ENCODE assay signal across 8 mouse cellular contexts in the genomic region with DNA sequence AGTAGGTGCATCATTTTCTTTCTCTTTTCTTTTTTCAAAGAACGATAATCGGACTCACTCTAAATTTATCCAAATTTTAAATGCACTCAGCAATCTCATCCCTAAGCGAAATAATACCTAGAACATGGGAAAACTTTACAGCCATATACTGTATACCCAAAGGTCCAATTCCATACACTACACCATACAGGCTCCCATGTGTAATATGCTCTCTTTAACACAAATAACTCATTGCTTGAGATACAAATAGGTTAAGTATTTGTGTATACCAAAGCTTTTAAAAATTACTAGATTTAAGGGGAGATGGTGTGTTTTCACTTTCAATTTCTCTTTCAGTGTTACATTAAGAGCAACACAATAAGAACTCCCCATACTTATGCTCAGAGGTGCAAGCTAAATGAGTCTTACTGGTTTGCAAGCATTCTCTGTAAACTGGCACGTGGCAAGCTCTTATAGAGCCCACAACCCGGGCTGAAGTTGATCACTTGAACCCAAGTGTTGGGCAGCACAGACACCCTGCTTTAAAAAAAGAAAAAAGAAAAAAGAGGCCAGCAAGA. TPM values are rescaled to one million over a fixed set of nuclear protein-coding genes. Genes with fewer than 3 reads are reported as not detected.
DNase-seq lines count a peak whose midpoint lies in the region; ATAC-seq lines count a peak whose summit lies in the region.

No protein-coding gene starts in this region.

- WGBS in kidney, embryonic 14.5 days, result 51% methylated on average over 5 of the region's 5 CpGs
- 45% methylated on average over 5 of the region's 5 CpGs for WGBS in heart, embryonic 15.5 days
- WGBS in liver, embryonic 15.5 days (ENCODE audit: insufficient replicate concordance), result 29% methylated on average over 5 of the region's 5 CpGs

- H3K4me2 ChIP-seq in kidney, embryonic 14.5 days (replicated peaks; ENCODE audit: low read depth, low read length), result peak overlapping the region; percentile 75
- H3K4me2 ChIP-seq in heart, embryonic 15.5 days, result peak overlapping the region; percentile 79
- peak overlapping the region; percentile 73 for H3K4me2 ChIP-seq in liver, embryonic 15.5 days

- no peaks in the 10 kb centered on the region for H3K9me3 ChIP-seq in kidney, embryonic 14.5 days (ENCODE audit: control insufficient read depth, low read length)
- H3K9me3 ChIP-seq in heart, embryonic 15.5 days (replicated peaks), result no peaks in the 10 kb centered on the region
- H3K9me3 ChIP-seq in liver, embryonic 15.5 days (replicated peaks), result no peaks in the 10 kb centered on the region

- DNase-seq in kidney, postnatal 10 days, result no peak
- no peak for DNase-seq in frontal cortex, postnatal 25 days (ENCODE audit: low spot score in 2 of 2)
- DNase-seq in testis, postnatal 14 days (ENCODE audit: low spot score), result no peak
- DNase-seq in gastrocnemius, postnatal 25 days, result no peak

- H3K4me3 ChIP-seq in kidney, embryonic 14.5 days (ENCODE audit: low read length), result peak overlapping the region; percentile 77
- H3K4me3 ChIP-seq in heart, embryonic 15.5 days, result peak overlapping the region; percentile 86
- peak overlapping the region; percentile 77 for H3K4me3 ChIP-seq in liver, embryonic 15.5 days (replicated peaks)

- no peaks in the 10 kb centered on the region for H3K4me1 ChIP-seq in kidney, embryonic 14.5 days (ENCODE audit: control insufficient read depth, insufficient read depth, low read length)
- H3K4me1 ChIP-seq in heart, embryonic 15.5 days (replicated peaks), result peaks cover 5% of the 10 kb centered on the region
- H3K4me1 ChIP-seq in liver, embryonic 15.5 days (replicated peaks), result peaks cover 16% of the 10 kb centered on the region

- no peak overlapping the region; the same call in 1 of the 2 replicates for H3K9ac ChIP-seq in kidney, embryonic 14.5 days (ENCODE audit: low read depth, low read length)
- H3K9ac ChIP-seq in heart, embryonic 15.5 days, result no peak overlapping the region; the same call in 1 of the 2 replicates
- peak overlapping the region; percentile 81; the same call in 1 of the 2 replicates for H3K9ac ChIP-seq in liver, embryonic 15.5 days

- H3K27ac ChIP-seq in kidney, embryonic 14.5 days (ENCODE audit: low read depth, low read length), result no peak overlapping the region
- peak overlapping the region; percentile 97 for H3K27ac ChIP-seq in heart, embryonic 15.5 days
- peak overlapping the region; percentile 94 for H3K27ac ChIP-seq in liver, embryonic 15.5 days (replicated peaks)

- no peaks in the 10 kb centered on the region for H3K27me3 ChIP-seq in kidney, embryonic 14.5 days (ENCODE audit: control insufficient read depth, insufficient read depth, low read length)
- no peaks in the 10 kb centered on the region; the same call in 1 of the 2 replicates for H3K27me3 ChIP-seq in heart, embryonic 15.5 days
- H3K27me3 ChIP-seq in liver, embryonic 15.5 days, result 0 out of 2 replicates have a peak, but pooled peaks cover 4% of the 10 kb centered on the region

- peak; percentile 39 for ATAC-seq in kidney, embryonic 14.5 days (ENCODE audit: low FRiP score, low TSS enrichment)
- ATAC-seq in activated CD4-positive, CD25-positive, alpha-beta regulatory T cell, adult 4 months, result peak; percentile 24
- ATAC-seq in heart, embryonic 15.5 days (replicated peaks; ENCODE audit: insufficient number of reproducible peaks, insufficient read depth, low FRiP score, low read depth), result peak; percentile 8; the same call in 1 of the 2 replicates
- 0 out of 2 replicates have a peak, but pooled peaks have one; percentile 9 for ATAC-seq in liver, embryonic 15.5 days (ENCODE audit: insufficient read depth)

- H3K36me3 ChIP-seq in kidney, embryonic 14.5 days (ENCODE audit: control insufficient read depth, insufficient read depth, low read length), result no peaks in the 10 kb centered on the region
- H3K36me3 ChIP-seq in heart, embryonic 15.5 days, result no peaks in the 10 kb centered on the region
- H3K36me3 ChIP-seq in liver, embryonic 15.5 days (replicated peaks), result no peaks in the 10 kb centered on the region

RNA-seq across cellular contexts. Expression of gene Rfesd, which starts 0.4 kb away (rescaled TPM):
- 19.8 and 24.4 TPM in 2 replicates for polyA plus RNA-seq in kidney, embryonic 14.5 days (2014; fragmentation: Nextera tagmentation; extraction: Ambion mirVana)
- polyA plus RNA-seq in activated CD4-positive, CD25-positive, alpha-beta regulatory T cell, adult 4 months (2017; shearing (Covaris generic)), result 10 to 100 TPM; 35.9 to 38.4 TPM
- polyA plus RNA-seq in heart, embryonic 15.5 days (2015; fragmentation: Nextera tagmentation; extraction: Ambion mirVana), result 11.8 and 12.4 TPM in 2 replicates
- polyA plus RNA-seq in liver, embryonic 15.5 days (2015; fragmentation: Nextera tagmentation; extraction: Ambion mirVana), result 128 and 144 TPM in 2 replicates
- 10 to 100 TPM; 17.8 to 21.3 TPM for total RNA-seq in gastrocnemius, postnatal 25 days (2021)

RNA-seq across cellular contexts. Expression of gene Gpr150, which starts 37.9 kb away (rescaled TPM):
- polyA plus RNA-seq in kidney, embryonic 14.5 days (2014; fragmentation: Nextera tagmentation; extraction: Ambion mirVana), result 0.11 and 0.19 TPM in 2 replicates
- polyA plus RNA-seq in activated CD4-positive, CD25-positive, alpha-beta regulatory T cell, adult 4 months (2017; shearing (Covaris generic)), result not detected
- polyA plus RNA-seq in heart, embryonic 15.5 days (2015; fragmentation: Nextera tagmentation; extraction: Ambion mirVana), result 0.06 TPM in 1 of 2 replicates, not detected in the other
- polyA plus RNA-seq in liver, embryonic 15.5 days (2015; fragmentation: Nextera tagmentation; extraction: Ambion mirVana), result 2.7 and 3.2 TPM in 2 replicates
- total RNA-seq in gastrocnemius, postnatal 25 days (2021), result not detected

RNA-seq across cellular contexts. Expression of gene Spata9, which starts 52.0 kb away (rescaled TPM):
- 0.77 and 1.1 TPM in 2 replicates for polyA plus RNA-seq in kidney, embryonic 14.5 days (2014; fragmentation: Nextera tagmentation; extraction: Ambion mirVana)
- under 1 TPM in 1 of 2 experiments, not detected in 1; 0.48 TPM for polyA plus RNA-seq in activated CD4-positive, CD25-positive, alpha-beta regulatory T cell, adult 4 months (2017; shearing (Covaris generic))
- 0.14 and 0.31 TPM in 2 replicates for polyA plus RNA-seq in heart, embryonic 15.5 days (2015; fragmentation: Nextera tagmentation; extraction: Ambion mirVana)
- 0.73 and 0.89 TPM in 2 replicates for polyA plus RNA-seq in liver, embryonic 15.5 days (2015; fragmentation: Nextera tagmentation; extraction: Ambion mirVana)
- not detected for total RNA-seq in gastrocnemius, postnatal 25 days (2021)
